Mouse (Mus musculus) cerebellum, adult 11 months (tissue): Measurements from ENCODE around the gene Pole3.

Experiments used
- DNase-seq: peaks from one replicate; pipeline ENCODE4 v3.0.0; 2022

Pole3 gene

GRCm38 (mm10) chr4:62517538-62518415 lies 7.1 kb downstream of the Pole3 start:
- DNase-seq = no peak

- no peak for DNase-seq
These were observed 7.8 kb downstream of the Pole3 start for GRCm38 (mm10) chr4:62517046-62517445.

GRCm38 (mm10) chr4:62516579-62516978 lies 8.3 kb downstream of the Pole3 start:
- DNase-seq = no peak

GRCm38 (mm10) chr4:62516079-62516478 lies 8.8 kb downstream of the Pole3 start:
- DNase-seq = peak; percentile 59

- no peak for DNase-seq
These were observed 9.4 kb downstream of the Pole3 start for GRCm38 (mm10) chr4:62515490-62515889.

- DNase-seq = no peak
These were observed 9.9 kb downstream of the Pole3 start for GRCm38 (mm10) chr4:62514995-62515394.

GRCm38 (mm10) chr4:62513998-62514506 lies 10.8 kb downstream of the Pole3 start:
- DNase-seq = no peak

GRCm38 (mm10) chr4:62509946-62510345 lies 14.9 kb downstream of the Pole3 start:
- DNase-seq = no peak

- DNase-seq = no peak
These were observed 16.0 kb downstream of the Pole3 start for GRCm38 (mm10) chr4:62508839-62509238.

GRCm38 (mm10) chr4:62506798-62507197 lies 18.1 kb downstream of the Pole3 start:
- DNase-seq = no peak

- no peak for DNase-seq
These were observed 18.9 kb downstream of the Pole3 start for GRCm38 (mm10) chr4:62505991-62506390.

GRCm38 (mm10) chr4:62503374-62503970 lies 21.4 kb downstream of the Pole3 start, which contains the start of gene Hdhd3:
Hdhd3 (minus strand) TSS chr4:62503467.
- no peak for DNase-seq

- DNase-seq = no peak
These were observed 21.9 kb downstream of the Pole3 start for GRCm38 (mm10) chr4:62502969-62503368.

GRCm38 (mm10) chr4:62501964-62502732 lies 22.7 kb downstream of the Pole3 start:
- DNase-seq = peak; percentile 87

- DNase-seq = no peak
These were observed 23.3 kb downstream of the Pole3 start for GRCm38 (mm10) chr4:62501534-62501933.

GRCm38 (mm10) chr4:62500799-62501198 lies 24.1 kb downstream of the Pole3 start:
- DNase-seq = no peak

- DNase-seq = no peak
These were observed 28.1 kb downstream of the Pole3 start for GRCm38 (mm10) chr4:62496815-62497214.

- no peak for DNase-seq
These were observed 28.9 kb downstream of the Pole3 start for GRCm38 (mm10) chr4:62495946-62496345.

- DNase-seq = no peak
These were observed 30.6 kb downstream of the Pole3 start for GRCm38 (mm10) chr4:62494230-62494629.

- no peak for DNase-seq
These were observed 32.2 kb downstream of the Pole3 start for GRCm38 (mm10) chr4:62492682-62493081.

GRCm38 (mm10) chr4:62487914-62488313 lies 37.0 kb downstream of the Pole3 start:
- no peak for DNase-seq

GRCm38 (mm10) chr4:62487172-62487571 lies 37.7 kb downstream of the Pole3 start:
- DNase-seq = no peak

- no peak for DNase-seq
These were observed 38.6 kb downstream of the Pole3 start for GRCm38 (mm10) chr4:62486162-62486696.
